In the genomic region with DNA sequence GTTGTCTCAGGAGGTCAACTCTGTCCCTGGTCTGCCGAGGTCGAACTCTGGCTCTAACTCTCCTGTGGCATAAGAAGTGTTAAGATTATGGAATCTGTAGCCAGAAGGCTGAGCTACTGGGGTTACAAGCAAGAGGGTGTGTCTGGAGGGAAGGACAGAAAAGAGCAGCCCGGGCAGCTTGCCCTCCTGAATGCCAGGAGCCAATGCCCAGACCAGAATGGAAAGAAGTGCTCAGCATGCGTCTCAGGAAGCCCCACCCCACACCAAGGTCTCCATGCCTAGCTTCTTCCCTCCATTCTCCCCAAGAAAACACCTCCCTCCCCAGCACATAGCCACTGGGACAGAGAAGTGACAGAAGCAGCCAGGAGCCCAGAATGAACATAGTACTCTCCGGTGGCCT, we compare ENCODE assay signal across 11 mouse cellular contexts. TPM values are rescaled to one million over a fixed set of nuclear protein-coding genes. Genes with fewer than 3 reads are reported as not detected.
DNase-seq lines count a peak whose midpoint lies in the region; ATAC-seq and TF ChIP-seq lines count a peak whose summit lies in the region.
"Had no signal": no experiment of that assay in that cellular context is flagged by ENCODE, and none has a peak within 500 bp of the region (broad histone marks: within the 10 kb centered on the region; RNA-seq: fewer than 3 reads in every experiment).

No protein-coding gene starts in this region.

- peaks cover 54% of the 10 kb centered on the region for H3K4me1 ChIP-seq in embryonic facial prominence, embryonic 13.5 days
- H3K4me1 ChIP-seq in embryonic facial prominence, embryonic 10.5 days, result peaks cover 48% of the 10 kb centered on the region
- peaks cover 73% of the 10 kb centered on the region for H3K4me1 ChIP-seq in E14TG2a.4 (replicated peaks; ENCODE audit: low read depth, low read length)
- H3K4me1 ChIP-seq in embryonic fibroblast, embryonic 13.5 days (ENCODE audit: control insufficient read depth, insufficient read depth, low read length), result peaks cover 47% of the 10 kb centered on the region
- H3K4me1 ChIP-seq in forebrain, embryonic 16.5 days (replicated peaks; ENCODE audit: control insufficient read depth, insufficient read depth, low read length), result peaks cover 21% of the 10 kb centered on the region

- 70% methylated on average over 5 of the region's 5 CpGs for WGBS in embryonic facial prominence, embryonic 13.5 days
- WGBS in embryonic facial prominence, embryonic 10.5 days, result 75% methylated on average over 5 of the region's 5 CpGs
- WGBS in forebrain, embryonic 16.5 days, result 68% methylated on average over 5 of the region's 5 CpGs

- TF ChIP-seq POLR2A in embryonic fibroblast, embryonic 13.5 days (IDR thresholded peaks at IDR 0.05; ENCODE audit: low read depth, low read length), result no peak

- no peak overlapping the region for H3K4me3 ChIP-seq in embryonic facial prominence, embryonic 13.5 days
- H3K4me3 ChIP-seq in embryonic facial prominence, embryonic 10.5 days, result no peak overlapping the region
- H3K4me3 ChIP-seq in E14TG2a.4 (replicated peaks; ENCODE audit: low read length), result peak overlapping the region; percentile 20; the same call in 1 of the 2 replicates
- no peak overlapping the region for H3K4me3 ChIP-seq in embryonic fibroblast, embryonic 13.5 days (ENCODE audit: insufficient read depth, low read length)
- no peak overlapping the region for H3K4me3 ChIP-seq in forebrain, embryonic 16.5 days (replicated peaks; ENCODE audit: low read length)

- H3K9ac ChIP-seq in embryonic facial prominence, embryonic 13.5 days, result peak overlapping the region; percentile 21; the same call in 1 of the 2 replicates
- no peak overlapping the region for H3K9ac ChIP-seq in forebrain, embryonic 16.5 days (replicated peaks; ENCODE audit: low read depth, low read length)

- H3K27ac ChIP-seq in embryonic facial prominence, embryonic 13.5 days, result no peak overlapping the region
- H3K27ac ChIP-seq in embryonic facial prominence, embryonic 10.5 days (replicated peaks), result no peak overlapping the region
- peak overlapping the region; percentile 91 for H3K27ac ChIP-seq in embryonic fibroblast, embryonic 13.5 days (ENCODE audit: insufficient read depth, low read length)
- H3K27ac ChIP-seq in forebrain, embryonic 16.5 days (ENCODE audit: low read length), result no peak overlapping the region

- DNase-seq in embryonic facial prominence, embryonic 10.5 days (ENCODE audit: low spot score), result no peak
- peak; percentile 71 for DNase-seq in heart, postnatal 4 days
- no peak for DNase-seq in right cerebral cortex, postnatal 4 days
- no peak for DNase-seq in MN1 (ENCODE audit: low spot score)
- DNase-seq: kidney, adult 11 months had no signal

- H3K9me3 ChIP-seq in embryonic facial prominence, embryonic 13.5 days, result no peaks in the 10 kb centered on the region
- H3K9me3 ChIP-seq in embryonic facial prominence, embryonic 10.5 days, result no peaks in the 10 kb centered on the region
- no peaks in the 10 kb centered on the region for H3K9me3 ChIP-seq in E14TG2a.4 (ENCODE audit: low read length)
- no peaks in the 10 kb centered on the region for H3K9me3 ChIP-seq in forebrain, embryonic 16.5 days (ENCODE audit: control insufficient read depth, low read length)

- H3K36me3 ChIP-seq in embryonic facial prominence, embryonic 13.5 days, result peaks cover 4% of the 10 kb centered on the region
- peaks cover 19% of the 10 kb centered on the region for H3K36me3 ChIP-seq in embryonic facial prominence, embryonic 10.5 days (replicated peaks)
- H3K36me3 ChIP-seq in E14TG2a.4 (ENCODE audit: insufficient read depth, low read length), result peaks cover 56% of the 10 kb centered on the region
- H3K36me3 ChIP-seq in forebrain, embryonic 16.5 days (ENCODE audit: control insufficient read depth, insufficient read depth), result no peaks in the 10 kb centered on the region

- H3K4me2 ChIP-seq in embryonic facial prominence, embryonic 13.5 days, result no peak overlapping the region
- H3K4me2 ChIP-seq in forebrain, embryonic 16.5 days (ENCODE audit: low read length), result no peak overlapping the region

- TF ChIP-seq CTCF in E14TG2a.4 (conservative IDR thresholded peaks at IDR 0.05; ENCODE audit: low read length), result no peak
- no peak for TF ChIP-seq CTCF in embryonic fibroblast, embryonic 13.5 days (IDR thresholded peaks at IDR 0.05; ENCODE audit: borderline replicate concordance, insufficient read depth, low read length)

- no peaks in the 10 kb centered on the region for H3K27me3 ChIP-seq in embryonic facial prominence, embryonic 13.5 days
- peaks cover 5% of the 10 kb centered on the region; the same call in 1 of the 2 replicates for H3K27me3 ChIP-seq in embryonic facial prominence, embryonic 10.5 days (replicated peaks; ENCODE audit: low read depth, poor library complexity, severe bottlenecking)
- H3K27me3 ChIP-seq in E14TG2a.4 (ENCODE audit: insufficient read depth, low read length), result no peaks in the 10 kb centered on the region
- H3K27me3 ChIP-seq in forebrain, embryonic 16.5 days (replicated peaks; ENCODE audit: control insufficient read depth, insufficient read depth, low read length), result peaks cover 3% of the 10 kb centered on the region; the same call in 1 of the 2 replicates
- H3K27me3 ChIP-seq: CH12.LX had no signal

- no peak for ATAC-seq in embryonic facial prominence, embryonic 13.5 days (ENCODE audit: insufficient number of reproducible peaks, insufficient read depth, low FRiP score, low TSS enrichment, low read depth)
- no peak for ATAC-seq in forebrain, embryonic 16.5 days

RNA-seq across cellular contexts. Expression of a gene that starts 6.4 kb away (rescaled TPM):
- polyA plus RNA-seq in embryonic facial prominence, embryonic 13.5 days (2015; fragmentation: Nextera tagmentation; extraction: Ambion mirVana), result 28.4 and 29.4 TPM in 2 replicates
- 12.4 and 12.5 TPM in 2 replicates for polyA plus RNA-seq in embryonic facial prominence, embryonic 10.5 days (2016; fragmentation: Nextera tagmentation; extraction: Ambion mirVana)
- 88.6 and 115 TPM in 2 replicates for polyA plus RNA-seq in embryonic fibroblast, embryonic 13.5 days (2011; ENCODE audit: insufficient read length, low read depth, missing spikeins)
- total RNA-seq in heart, postnatal 4 days (2021), result 10 to 100 TPM; 43.4 to 44.3 TPM
- 6.9 and 7.7 TPM in 2 replicates for polyA plus RNA-seq in forebrain, embryonic 16.5 days (2015; fragmentation: Nextera tagmentation; extraction: Ambion mirVana)

RNA-seq across cellular contexts. Expression of a gene that starts 14.3 kb away (rescaled TPM):
- 95.1 and 112 TPM in 2 replicates for polyA plus RNA-seq in embryonic facial prominence, embryonic 13.5 days (2015; fragmentation: Nextera tagmentation; extraction: Ambion mirVana)
- polyA plus RNA-seq in embryonic facial prominence, embryonic 10.5 days (2016; fragmentation: Nextera tagmentation; extraction: Ambion mirVana), result 108 and 109 TPM in 2 replicates
- 19.6 and 21.5 TPM in 2 replicates for polyA plus RNA-seq in embryonic fibroblast, embryonic 13.5 days (2011; ENCODE audit: insufficient read length, low read depth, missing spikeins)
- 100 to 1,000 TPM; 198 to 211 TPM for total RNA-seq in heart, postnatal 4 days (2021)
- 98.4 and 105 TPM in 2 replicates for polyA plus RNA-seq in forebrain, embryonic 16.5 days (2015; fragmentation: Nextera tagmentation; extraction: Ambion mirVana)

RNA-seq across cellular contexts. Expression of a gene that starts 14.5 kb away (rescaled TPM):
- 224 and 225 TPM in 2 replicates for polyA plus RNA-seq in embryonic facial prominence, embryonic 13.5 days (2015; fragmentation: Nextera tagmentation; extraction: Ambion mirVana)
- polyA plus RNA-seq in embryonic facial prominence, embryonic 10.5 days (2016; fragmentation: Nextera tagmentation; extraction: Ambion mirVana), result 259 and 262 TPM in 2 replicates
- polyA plus RNA-seq in embryonic fibroblast, embryonic 13.5 days (2011; ENCODE audit: insufficient read length, low read depth, missing spikeins), result 85.7 and 90.3 TPM in 2 replicates
- total RNA-seq in heart, postnatal 4 days (2021), result 100 to 1,000 TPM; 103 to 105 TPM
- 216 and 225 TPM in 2 replicates for polyA plus RNA-seq in forebrain, embryonic 16.5 days (2015; fragmentation: Nextera tagmentation; extraction: Ambion mirVana)

RNA-seq across cellular contexts. Expression of a gene that starts 20.6 kb away (rescaled TPM):
- polyA plus RNA-seq in embryonic facial prominence, embryonic 13.5 days (2015; fragmentation: Nextera tagmentation; extraction: Ambion mirVana), result 0.20 and 0.33 TPM in 2 replicates
- polyA plus RNA-seq in embryonic facial prominence, embryonic 10.5 days (2016; fragmentation: Nextera tagmentation; extraction: Ambion mirVana), result 0.41 and 0.70 TPM in 2 replicates
- polyA plus RNA-seq in embryonic fibroblast, embryonic 13.5 days (2011; ENCODE audit: insufficient read length, low read depth, missing spikeins), result 0.92 and 1.3 TPM in 2 replicates
- total RNA-seq in heart, postnatal 4 days (2021), result not detected
- polyA plus RNA-seq in forebrain, embryonic 16.5 days (2015; fragmentation: Nextera tagmentation; extraction: Ambion mirVana), result 0.20 TPM in 1 of 2 replicates, not detected in the other
- total RNA-seq: CH12.LX; common myeloid progenitor, adult 5-6 weeks had no signal
